Mouse (Mus musculus) MEL (cell line): ENCODE measurements around the gene Prkci. TPM values are rescaled to one million over a fixed set of nuclear protein-coding genes. Genes with fewer than 3 reads are reported as not detected.
A peak's percentile ranks its signal among the peaks of the same experiment; 100 is the strongest.

Experiments
- DNase-seq: peaks from one replicate; pipeline ENCODE4 v3.0.0; 2011; ENCODE audit warnings: low read depth, low spot score
- H3K27ac ChIP-seq: 2 replicates; pipeline ENCODE4 v1.5.1; 2012; ENCODE audit warnings: low read depth, mild to moderate bottlenecking, control low read depth, low read length, moderate library complexity; ENCODE audit not compliant: control insufficient read depth
- H3K27me3 ChIP-seq, 2 experiments: fragments of 150-350 bp in 1 of 2; sonication (generic) in 1 of 2; 2 replicates each; pipeline ENCODE4 v1.6.1; 2012; ENCODE audit warnings: low read length in 2 of 2, mild to moderate bottlenecking in 2 of 2, improper control_type of control experiment in 1 of 2, moderate library complexity in 1 of 2; ENCODE audit not compliant: insufficient read depth in 2 of 2, control insufficient read depth in 1 of 2
- H3K36me3 ChIP-seq, 2 experiments: 2 replicates each; pipeline ENCODE4 v1.6.1; 2012 to 2014; ENCODE audit warnings: low read length in 2 of 2, improper control_type of control experiment in 1 of 2, inconsistent platforms in 1 of 2, mild to moderate bottlenecking in 1 of 2; ENCODE audit not compliant: insufficient read depth in 2 of 2, control insufficient read depth in 1 of 2
- H3K4me1 ChIP-seq, 2 experiments: fragments of 150-350 bp in 1 of 2; sonication (generic) in 1 of 2; 2 replicates each; pipeline ENCODE4 v1.6.1; 2012; ENCODE audit warnings: low read length in 2 of 2, improper control_type of control experiment in 1 of 2, mild to moderate bottlenecking in 1 of 2; ENCODE audit not compliant: insufficient read depth in 2 of 2, control insufficient read depth in 1 of 2
- H3K4me3 ChIP-seq, 2 experiments: fragments of 150-350 bp in 1 of 2; sonication (generic) in 1 of 2; 2 replicates each; pipeline ENCODE4 v1.5.1; 2012; ENCODE audit warnings: low read depth in 2 of 2, low read length in 2 of 2, mild to moderate bottlenecking in 2 of 2, moderate library complexity in 2 of 2, control low read depth in 1 of 2, improper control_type of control experiment in 1 of 2; ENCODE audit not compliant: control insufficient read depth in 1 of 2, insufficient read depth in 1 of 2
- H3K79me2 ChIP-seq: 2 replicates; pipeline ENCODE4 v1.6.1; 2012; ENCODE audit warnings: mild to moderate bottlenecking, low read length, moderate library complexity; ENCODE audit not compliant: control insufficient read depth, poor library complexity, insufficient read depth
- H3K9ac ChIP-seq: 2 replicates; pipeline ENCODE4 v1.6.1; 2012; ENCODE audit warnings: low read depth, mild to moderate bottlenecking, control low read depth, low read length, moderate library complexity; ENCODE audit not compliant: control insufficient read depth, poor library complexity, severe bottlenecking
- H3K9me3 ChIP-seq: fragments of 150-350 bp; sonication (generic); replicated peaks from 2 replicates; pipeline ENCODE4 v1.6.1; 2012; ENCODE audit warnings: mild to moderate bottlenecking, low read length, improper control_type of control experiment, moderate library complexity; ENCODE audit not compliant: insufficient read depth
- CHD2 ChIP-seq: IDR thresholded peaks from 2 replicates; pipeline ENCODE4 v1.6.1; 2011; ENCODE audit warnings: low read length, improper control_type of control experiment
- CTCF ChIP-seq, 3 experiments: IDR thresholded peaks in 2 of 3; conservative IDR thresholded peaks in 1 of 3; 2 replicates each; pipeline ENCODE4 v1.5.1; 2011 to 2012; ENCODE audit warnings: low read length in 3 of 3, low read depth in 2 of 3, mild to moderate bottlenecking in 2 of 3, improper control_type of control experiment in 1 of 3, inconsistent platforms in 1 of 3, mixed read lengths in 1 of 3, moderate library complexity in 1 of 3; ENCODE audit not compliant: control insufficient read depth in 1 of 3, insufficient read depth in 1 of 3, poor library complexity in 1 of 3, severe bottlenecking in 1 of 3
- E2F4 ChIP-seq: IDR thresholded peaks from 2 replicates; pipeline ENCODE4 v1.6.1; 2011; ENCODE audit warnings: low read depth, low read length, improper control_type of control experiment, borderline replicate concordance
- ELF1 ChIP-seq: IDR thresholded peaks from 2 replicates; pipeline ENCODE4 v1.6.1; 2014; ENCODE audit warnings: low read depth, mild to moderate bottlenecking, inconsistent platforms, low read length, improper control_type of control experiment, moderate library complexity
- EP300 ChIP-seq, 2 experiments: IDR thresholded peaks; 2 replicates each; pipeline ENCODE4 v1.6.1; 2011; ENCODE audit warnings: improper control_type of control experiment in 2 of 2, low read length in 2 of 2, low read depth in 1 of 2, mild to moderate bottlenecking in 1 of 2
- ETS1 ChIP-seq: IDR thresholded peaks from 2 replicates; pipeline ENCODE4 v1.6.1; 2012; ENCODE audit warnings: low read depth, mild to moderate bottlenecking, inconsistent platforms, low read length, improper control_type of control experiment, moderate library complexity
- GABPA ChIP-seq: IDR thresholded peaks from 2 replicates; pipeline ENCODE4 v1.6.1; 2012; ENCODE audit warnings: low read depth, mild to moderate bottlenecking, inconsistent platforms, low read length, improper control_type of control experiment, moderate library complexity
- GATA1 ChIP-seq: IDR thresholded peaks from 2 replicates; pipeline ENCODE4 v1.6.1; 2011; ENCODE audit warnings: low read depth, low read length, improper control_type of control experiment
- HCFC1 ChIP-seq: IDR thresholded peaks from 2 replicates; pipeline ENCODE4 v1.6.1; 2012; ENCODE audit warnings: low read depth, mild to moderate bottlenecking, inconsistent platforms, low read length, improper control_type of control experiment, moderate library complexity
- JUND ChIP-seq: IDR thresholded peaks from 2 replicates; pipeline ENCODE4 v1.6.1; 2011; ENCODE audit warnings: low read depth, mild to moderate bottlenecking, improper control_type of control experiment, low read length
- KAT2A ChIP-seq: conservative IDR thresholded peaks from 2 replicates; pipeline ENCODE4 v1.6.1; 2012; ENCODE audit warnings: low read depth, low read length, improper control_type of control experiment, inconsistent platforms
- MAFK ChIP-seq: IDR thresholded peaks from 2 replicates; pipeline ENCODE4 v1.6.1; 2011; ENCODE audit warnings: low read depth, mild to moderate bottlenecking, low read length, improper control_type of control experiment, borderline replicate concordance
- MAX ChIP-seq: IDR thresholded peaks from 2 replicates; pipeline ENCODE4 v1.6.1; 2011; ENCODE audit warnings: low read length, improper control_type of control experiment
- MAZ ChIP-seq: IDR thresholded peaks from 2 replicates; pipeline ENCODE4 v1.6.1; 2012; ENCODE audit warnings: low read depth, mild to moderate bottlenecking, inconsistent platforms, low read length, improper control_type of control experiment
- MEF2A ChIP-seq: IDR thresholded peaks from 2 replicates; pipeline ENCODE4 v1.6.1; 2014; ENCODE audit warnings: low read depth, mild to moderate bottlenecking, inconsistent platforms, low read length, improper control_type of control experiment; ENCODE audit not compliant: poor library complexity, insufficient replicate concordance, severe bottlenecking; ENCODE audit errors: extremely low read depth
- MXI1 ChIP-seq: IDR thresholded peaks from 2 replicates; pipeline ENCODE4 v1.6.1; 2011; ENCODE audit warnings: mild to moderate bottlenecking, low read depth, low read length, improper control_type of control experiment
- MYB ChIP-seq: IDR thresholded peaks from 2 replicates; pipeline ENCODE4 v1.6.1; 2011; ENCODE audit warnings: mild to moderate bottlenecking, low read depth, low read length, improper control_type of control experiment
- MYC ChIP-seq: IDR thresholded peaks from 2 replicates; pipeline ENCODE4 v1.6.1; 2011; ENCODE audit warnings: low read depth, mild to moderate bottlenecking, low read length, improper control_type of control experiment, moderate library complexity
- NELFE ChIP-seq: IDR thresholded peaks from 2 replicates; pipeline ENCODE4 v1.6.1; 2011; ENCODE audit warnings: low read depth, low read length, improper control_type of control experiment
- NRF1 ChIP-seq: IDR thresholded peaks from 2 replicates; pipeline ENCODE4 v1.6.1; 2014; ENCODE audit warnings: low read depth, mild to moderate bottlenecking, inconsistent platforms, low read length, improper control_type of control experiment, moderate library complexity; ENCODE audit not compliant: poor library complexity, insufficient read depth, severe bottlenecking
- POLR2A ChIP-seq, 2 experiments: IDR thresholded peaks; 2 replicates each; pipeline ENCODE4 v1.6.1; 2011 to 2012; ENCODE audit warnings: low read length in 2 of 2, mild to moderate bottlenecking in 2 of 2, control low read depth in 1 of 2, improper control_type of control experiment in 1 of 2, low read depth in 1 of 2, moderate library complexity in 1 of 2; ENCODE audit not compliant: control insufficient read depth in 1 of 2, insufficient read depth in 1 of 2, poor library complexity in 1 of 2
- POLR2AphosphoS2 ChIP-seq: IDR thresholded peaks from 2 replicates; pipeline ENCODE4 v1.6.1; 2011; ENCODE audit warnings: low read length, improper control_type of control experiment
- RAD21 ChIP-seq: IDR thresholded peaks from 2 replicates; pipeline ENCODE4 v1.6.1; 2011; ENCODE audit warnings: mild to moderate bottlenecking, low read depth, low read length, improper control_type of control experiment
- RCOR1 ChIP-seq: IDR thresholded peaks from 2 replicates; pipeline ENCODE4 v1.6.1; 2012; ENCODE audit warnings: low read depth, mild to moderate bottlenecking, inconsistent platforms, low read length, improper control_type of control experiment
- SMC3 ChIP-seq: IDR thresholded peaks from 2 replicates; pipeline ENCODE4 v1.6.1; 2011; ENCODE audit warnings: low read depth, low read length, improper control_type of control experiment
- TBP ChIP-seq: IDR thresholded peaks from 2 replicates; pipeline ENCODE4 v1.8.0; 2011; ENCODE audit warnings: low read depth, low read length, improper control_type of control experiment
- TCF12 ChIP-seq: IDR thresholded peaks from 2 replicates; pipeline ENCODE4 v1.6.1; 2014; ENCODE audit warnings: low read depth, mild to moderate bottlenecking, inconsistent platforms, low read length, improper control_type of control experiment, moderate library complexity
- USF1 ChIP-seq: IDR thresholded peaks from 2 replicates; pipeline ENCODE4 v1.6.1; 2014; ENCODE audit warnings: low read depth, mild to moderate bottlenecking, inconsistent platforms, low read length, improper control_type of control experiment, moderate library complexity
- USF2 ChIP-seq, 2 experiments: IDR thresholded peaks; 2 replicates each; pipeline ENCODE4 v1.6.1; 2011 to 2012; ENCODE audit warnings: improper control_type of control experiment in 2 of 2, low read length in 2 of 2, borderline replicate concordance in 1 of 2, inconsistent platforms in 1 of 2, low read depth in 1 of 2, mild to moderate bottlenecking in 1 of 2; ENCODE audit not compliant: insufficient read depth in 1 of 2
- ZC3H11A ChIP-seq: IDR thresholded peaks from 2 replicates; pipeline ENCODE4 v1.6.1; 2012; ENCODE audit warnings: low read depth, mild to moderate bottlenecking, inconsistent platforms, low read length, improper control_type of control experiment
- ZKSCAN1 ChIP-seq: IDR thresholded peaks from 2 replicates; pipeline ENCODE4 v1.6.1; 2012; ENCODE audit warnings: low read depth, mild to moderate bottlenecking, inconsistent platforms, low read length, improper control_type of control experiment, moderate library complexity
- ZMIZ1 ChIP-seq: IDR thresholded peaks from 2 replicates; pipeline ENCODE4 v1.6.1; 2012; ENCODE audit warnings: low read depth, mild to moderate bottlenecking, inconsistent platforms, low read length, improper control_type of control experiment, moderate library complexity
- ZNF384 ChIP-seq: IDR thresholded peaks from 2 replicates; pipeline ENCODE4 v1.6.1; 2012; ENCODE audit warnings: low read depth, mild to moderate bottlenecking, inconsistent platforms, low read length, improper control_type of control experiment
- polyA plus RNA-seq, 2 experiments: library from polyadenylated mRNA; stranded (reverse) in 1 of 2; unstranded in 1 of 2; fragments of >175 nt in 1 of 2; fragments of >200 nt in 1 of 2; gene quantifications; 2 replicates each; pipeline versions ENCODE4 v1.2.1 to v1.2.4; 2012; ENCODE audit warnings: low replicate concordance in 2 of 2, low read depth in 1 of 2; ENCODE audit not compliant: insufficient read length in 2 of 2, insufficient read depth in 1 of 2, missing spikeins in 1 of 2
- total RNA-seq: library from RNA; depleted of rRNA; stranded (reverse); fragments of 300-350 nt; gene quantifications from 2 replicates; pipeline ENCODE4 v1.2.3, GENCODE M21; 2012

Prkci gene
- total and polyA plus RNA-seq, 3 experiments: 9.0 to 18.3 TPM; not detected in 1

GRCm38 (mm10) chr3:31093196-31093595 is 97.6 kb downstream of the Prkci start (continued):
- TF ChIP-seq CHD2 (no peak), SMC3 (no peak), E2F4 (no peak)
- TF ChIP-seq, all 39 proteins: peak for 8

GRCm38 (mm10) chr3:31093627-31094351 is 98.2 kb downstream of the Prkci start:
- peaks cover 12% of the 10 kb centered on the region for H3K79me2 ChIP-seq
- peak overlapping the region; percentile 71 to 100 for H3K4me3 ChIP-seq
- H3K9ac ChIP-seq: peak overlapping the region; percentile 80
- H3K27ac ChIP-seq: peak overlapping the region; percentile 97
- H3K4me1 ChIP-seq: peaks cover 2 to 18% of the 10 kb centered on the region in 2 experiments
- peaks cover 0 to 20% of the 10 kb centered on the region in 2 experiments; a peak in 2 of 4 replicates for H3K36me3 ChIP-seq
- DNase-seq: peak; percentile 87
- no peaks in the 10 kb centered on the region for H3K27me3 ChIP-seq
- no peaks in the 10 kb centered on the region for H3K9me3 ChIP-seq
- no peak for TF ChIP-seq SMC3
- no peak for TF ChIP-seq MAFK
- TF ChIP-seq POLR2A (IDR thresholded peaks at IDR 0.05; ENCODE audit: control insufficient read depth in 1 of 2, insufficient read depth in 1 of 2, low read depth in 1 of 2, low read length in 2 of 2, poor library complexity in 1 of 2): peak; percentile 17 to 47; a peak in 2 of 4 replicates
- TF ChIP-seq USF1: no peak
- TF ChIP-seq ETS1: peak; percentile 51; the same call in 1 of the 2 replicates
- no peak; the same call in 1 of the 2 replicates for TF ChIP-seq ELF1
- 0 out of 2 replicates have a peak, but pooled peaks have one; percentile 30 for TF ChIP-seq E2F4
- no peak for TF ChIP-seq ZMIZ1
- peak; percentile 94 for TF ChIP-seq ZNF384
- no peak; a peak in 1 of 4 replicates for TF ChIP-seq EP300 (IDR thresholded peaks at IDR 0.05; ENCODE audit: low read depth in 1 of 2, low read length in 2 of 2)
- TF ChIP-seq POLR2AphosphoS2: no peak
- no peak for TF ChIP-seq MEF2A
- TF ChIP-seq KAT2A: no peak
- peak; percentile 43 for TF ChIP-seq MAZ
- no peak for TF ChIP-seq HCFC1
- no peak; the same call in 1 of the 2 replicates for TF ChIP-seq MAX
- no peak for TF ChIP-seq GABPA
- no peak for TF ChIP-seq USF2 (IDR thresholded peaks at IDR 0.05; ENCODE audit: borderline replicate concordance in 1 of 2, insufficient read depth in 1 of 2, low read depth in 1 of 2, low read length in 2 of 2)
- no peak for TF ChIP-seq RCOR1
- TF ChIP-seq GATA1: no peak
- TF ChIP-seq NRF1: peak; percentile 53; the same call in 1 of the 2 replicates
- TF ChIP-seq MYC: no peak
- TF ChIP-seq TBP: no peak
- TF ChIP-seq JUND: no peak
- no peak for TF ChIP-seq RAD21
- no peak for TF ChIP-seq CTCF (IDR thresholded peaks at IDR 0.05 in 2 of 3, conservative IDR thresholded peaks at IDR 0.05 in 1 of 3; ENCODE audit: control insufficient read depth in 1 of 3, insufficient read depth in 1 of 3, low read depth in 2 of 3, low read length in 3 of 3, poor library complexity in 1 of 3, severe bottlenecking in 1 of 3)
- TF ChIP-seq MXI1: 0 out of 2 replicates have a peak, but pooled peaks have one; percentile 31
- TF ChIP-seq NELFE: peak; percentile 30
- TF ChIP-seq ZC3H11A: no peak
- no peak for TF ChIP-seq MYB
- TF ChIP-seq TCF12: no peak
- TF ChIP-seq CHD2: no peak
- no peak for TF ChIP-seq ZKSCAN1
